Mouse (Mus musculus): ENCODE data around the gene Top3a. TPM values are rescaled to one million over a fixed set of nuclear protein-coding genes. Genes with fewer than 3 reads are reported as not detected.

Gene Top3a
- total RNA-seq, 2 experiments from 2014 or later = 8.4 to 15.1 TPM

DNA sequence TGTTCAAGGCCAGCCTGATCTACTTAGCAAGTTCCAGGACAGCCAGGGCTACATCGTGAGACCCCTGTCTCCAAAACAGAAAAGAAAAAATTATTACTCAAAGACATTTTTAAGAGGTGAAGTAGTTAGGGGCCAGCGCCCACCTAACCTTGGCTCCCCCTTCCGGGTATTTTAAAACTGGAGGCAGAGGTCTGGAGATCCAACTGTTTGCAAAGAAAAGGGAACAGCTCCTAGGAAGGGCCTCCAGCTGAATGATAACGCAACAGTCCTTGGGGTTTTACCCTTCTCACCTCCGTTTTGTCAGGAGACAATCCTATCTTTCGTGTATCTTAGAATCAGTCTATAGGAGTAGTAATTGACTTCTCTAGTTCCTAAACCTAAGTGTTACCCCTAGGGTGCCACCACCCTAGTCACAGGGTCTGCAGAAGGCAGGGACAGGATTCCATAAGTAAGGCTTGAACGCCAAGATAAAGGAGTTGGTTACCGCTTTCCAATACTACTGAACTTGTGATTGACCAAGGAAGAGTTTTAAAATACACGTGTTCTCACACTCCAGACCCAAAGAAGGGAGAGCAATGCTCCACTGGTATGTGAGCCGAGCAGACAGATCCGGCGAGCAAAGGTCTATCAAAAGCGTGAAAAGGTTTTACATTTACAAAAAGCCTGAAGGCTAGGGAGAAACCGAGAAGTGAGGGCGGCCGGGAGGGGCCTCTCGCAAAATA, 897 bp downstream of the Top3a start:
- ATAC-seq (replicated peaks; ENCODE audit: low FRiP score, poor library complexity, severe bottlenecking) = peak; percentile 29; the same call in 1 of the 2 replicates

DNA sequence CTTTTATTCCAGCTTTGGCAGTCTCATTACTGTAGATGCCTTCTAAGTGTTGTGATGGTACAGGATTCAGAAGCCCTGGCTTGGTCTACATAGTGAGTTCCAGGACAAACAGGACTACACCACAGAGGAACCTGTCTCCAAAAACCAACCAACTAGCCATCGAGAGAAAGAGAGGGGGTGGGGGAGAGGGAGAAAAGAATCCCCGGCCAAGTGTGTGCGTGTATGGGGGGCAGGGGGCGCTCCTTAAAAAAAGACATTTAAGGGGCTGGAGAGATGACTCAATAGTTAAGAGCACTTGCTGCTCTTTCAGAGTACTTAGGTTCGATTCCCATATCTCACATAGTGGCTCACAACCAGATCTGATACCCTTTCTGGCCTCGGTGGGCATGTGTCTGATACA, 1.6 kb downstream of the Top3a start:
- no peak for ATAC-seq (replicated peaks; ENCODE audit: low FRiP score, poor library complexity, severe bottlenecking)

DNA sequence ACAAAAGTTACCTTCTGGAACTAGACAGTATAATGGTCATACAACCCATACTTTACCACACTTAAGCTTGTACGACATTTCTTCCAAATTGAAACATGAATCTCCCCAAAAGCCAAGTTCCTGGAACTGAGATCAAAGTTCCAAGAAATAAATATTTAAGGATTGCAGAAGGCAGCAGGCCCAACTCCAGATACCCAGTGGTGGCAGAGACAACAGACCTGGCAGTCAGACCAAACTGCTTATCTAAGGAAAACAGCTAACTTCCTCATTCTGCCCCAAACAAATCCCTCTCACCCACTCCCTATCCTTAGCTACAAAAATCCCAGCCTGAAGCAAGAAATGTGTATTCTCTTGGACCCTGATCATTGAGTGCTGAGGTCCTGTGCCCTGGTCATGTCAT, 2.3 kb downstream of the Top3a start:
- no peak for ATAC-seq (replicated peaks; ENCODE audit: low FRiP score, poor library complexity, severe bottlenecking)

DNA sequence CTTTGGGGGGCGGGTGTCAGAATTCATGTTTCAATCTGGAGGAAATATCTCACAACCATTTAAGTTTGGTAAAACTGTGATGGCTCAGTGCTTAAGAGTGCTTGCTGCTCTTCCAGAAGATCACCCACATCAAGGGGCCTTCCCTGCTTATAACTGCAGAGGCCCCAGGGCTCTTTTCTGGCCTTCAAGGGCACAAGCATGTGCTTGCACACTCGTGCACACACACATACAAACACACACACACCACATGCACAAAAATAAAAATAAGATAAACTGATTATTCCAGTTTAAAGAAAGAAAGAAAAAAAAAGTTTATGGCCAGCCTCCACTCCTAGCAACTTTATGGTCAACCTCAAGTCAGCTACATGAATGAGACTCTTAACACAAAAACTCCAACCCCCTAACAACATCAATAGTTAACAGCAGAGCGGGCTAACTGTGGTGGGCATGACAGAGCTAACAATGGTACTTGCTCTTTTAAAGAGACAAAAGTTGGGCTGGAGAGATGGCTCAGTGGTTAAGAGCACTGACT, 2.9 kb downstream of the Top3a start:
- no peak for ATAC-seq (replicated peaks; ENCODE audit: low FRiP score, poor library complexity, severe bottlenecking)

DNA sequence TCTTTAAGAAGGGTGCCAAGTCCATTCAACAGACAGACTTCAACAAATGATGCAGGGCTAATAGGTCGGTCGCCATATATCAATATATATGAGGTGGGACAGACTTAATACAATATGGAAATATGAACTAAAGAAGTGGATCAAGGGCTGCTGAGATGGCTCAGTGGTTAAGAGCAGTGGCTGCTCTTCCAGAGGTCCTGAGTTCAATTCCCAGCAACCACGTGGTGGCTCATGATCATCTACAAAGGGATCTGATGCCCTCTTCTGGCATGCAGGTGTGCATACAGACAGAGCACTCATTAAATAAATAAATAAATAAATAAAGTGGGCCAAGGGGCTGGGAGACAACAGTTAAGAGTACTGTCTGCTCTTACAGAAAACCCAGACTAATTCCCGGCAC, 5.0 kb downstream of the Top3a start:
- ATAC-seq (replicated peaks; ENCODE audit: low FRiP score, poor library complexity, severe bottlenecking) = no peak

DNA sequence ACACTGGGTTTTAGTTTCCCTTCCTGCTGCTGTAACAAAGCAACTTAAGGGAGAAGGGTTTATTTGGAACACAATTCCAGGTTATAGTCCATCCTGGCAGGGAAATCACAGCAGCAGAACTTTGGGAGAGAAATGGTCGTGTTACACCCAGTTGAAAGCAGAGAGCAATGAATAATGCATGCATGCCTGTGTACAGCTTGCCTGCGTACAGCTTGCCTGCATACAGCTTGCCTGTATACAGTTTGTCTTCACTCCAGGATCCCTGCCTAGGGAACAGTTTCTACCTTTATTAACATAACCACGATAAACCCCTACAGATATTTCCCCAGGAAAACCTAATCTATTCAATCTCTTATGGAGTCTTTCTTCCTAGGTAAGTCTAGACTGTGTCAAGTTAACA, 6.4 kb downstream of the Top3a start:
- no peak for ATAC-seq (replicated peaks; ENCODE audit: low FRiP score, poor library complexity, severe bottlenecking)

DNA sequence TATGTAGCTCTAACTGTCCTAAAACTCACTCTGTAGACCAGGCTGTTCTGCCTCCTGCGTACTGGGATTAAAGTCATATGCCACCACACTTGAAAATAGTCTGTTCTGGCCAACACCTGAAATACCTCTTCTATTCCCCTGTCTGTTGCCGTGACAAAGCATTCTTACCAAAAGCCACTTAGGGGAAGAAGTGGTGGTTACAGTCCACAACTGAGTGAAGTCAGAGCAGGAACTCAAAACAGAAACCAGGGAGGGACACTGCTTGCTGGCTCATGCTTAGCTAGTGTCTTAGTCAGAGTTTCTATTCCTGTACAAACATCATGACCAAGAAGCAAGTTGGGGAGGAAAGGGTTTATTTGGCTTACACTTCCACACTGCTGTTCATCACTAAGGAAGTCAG, 7.8 kb downstream of the Top3a start:
- no peak for ATAC-seq (replicated peaks; ENCODE audit: low FRiP score, poor library complexity, severe bottlenecking)

DNA sequence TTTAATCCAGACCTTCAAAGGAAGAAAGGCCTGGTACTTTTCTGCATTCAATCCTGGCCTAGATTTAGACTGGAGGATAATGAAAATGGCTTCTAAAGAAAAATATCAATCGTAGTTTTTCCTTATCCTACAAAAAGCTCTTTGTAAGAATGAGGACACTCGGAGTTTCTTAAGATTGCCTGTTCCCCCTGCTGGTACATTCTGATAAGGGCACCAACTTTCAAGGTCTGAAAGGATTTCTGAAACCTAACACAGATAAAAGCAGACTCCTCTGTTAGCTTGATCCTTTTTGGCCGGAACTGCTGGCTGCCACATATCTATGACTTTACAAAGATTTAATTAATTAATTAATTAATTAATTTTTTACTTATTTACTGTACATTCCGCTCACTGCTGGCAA, 10.2 kb downstream of the Top3a start:
- ATAC-seq (replicated peaks; ENCODE audit: low FRiP score, poor library complexity, severe bottlenecking) = 0 out of 2 replicates have a peak, but pooled peaks have one; percentile 34

DNA sequence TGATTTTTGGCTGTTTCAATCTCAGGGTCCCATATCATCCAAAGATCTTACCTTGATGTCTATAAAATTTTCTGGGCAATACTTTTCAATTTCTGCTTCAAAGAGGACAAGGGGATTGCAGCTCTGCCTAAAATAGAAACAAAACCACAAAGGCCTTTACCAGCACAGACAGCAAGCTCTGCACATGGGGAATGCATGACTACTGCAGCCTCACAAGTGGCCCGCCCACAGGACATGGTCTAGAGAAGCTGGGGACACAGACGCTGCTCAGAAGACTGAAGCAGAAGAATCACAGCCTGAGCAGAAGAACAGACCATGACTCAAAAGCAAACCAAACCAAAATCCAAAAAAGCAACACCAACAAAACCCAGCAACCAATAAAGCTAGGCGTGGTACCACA, 15.5 kb downstream of the Top3a start:
- no peak for ATAC-seq (replicated peaks; ENCODE audit: low FRiP score, poor library complexity, severe bottlenecking)

DNA sequence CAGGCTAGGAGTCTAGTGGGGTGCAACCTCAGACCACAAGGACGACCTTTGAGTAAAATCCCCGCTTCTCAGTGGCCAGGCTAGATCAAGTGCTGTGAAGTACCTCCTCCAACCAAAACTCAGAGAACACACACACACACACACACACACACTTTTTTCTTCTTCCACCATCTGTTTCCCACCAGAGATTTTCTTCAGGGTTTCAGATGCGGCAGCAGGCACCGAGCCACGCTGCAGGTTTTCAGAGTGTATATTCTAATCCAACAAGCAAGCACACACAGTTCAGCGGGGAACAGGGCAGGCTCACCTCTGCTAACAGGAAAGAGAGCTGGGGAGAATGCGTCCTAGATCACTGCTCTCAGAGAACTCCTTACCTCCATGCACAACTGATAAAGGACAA, 21.6 kb downstream of the Top3a start:
- ATAC-seq (replicated peaks; ENCODE audit: low FRiP score, poor library complexity, severe bottlenecking) = no peak

DNA sequence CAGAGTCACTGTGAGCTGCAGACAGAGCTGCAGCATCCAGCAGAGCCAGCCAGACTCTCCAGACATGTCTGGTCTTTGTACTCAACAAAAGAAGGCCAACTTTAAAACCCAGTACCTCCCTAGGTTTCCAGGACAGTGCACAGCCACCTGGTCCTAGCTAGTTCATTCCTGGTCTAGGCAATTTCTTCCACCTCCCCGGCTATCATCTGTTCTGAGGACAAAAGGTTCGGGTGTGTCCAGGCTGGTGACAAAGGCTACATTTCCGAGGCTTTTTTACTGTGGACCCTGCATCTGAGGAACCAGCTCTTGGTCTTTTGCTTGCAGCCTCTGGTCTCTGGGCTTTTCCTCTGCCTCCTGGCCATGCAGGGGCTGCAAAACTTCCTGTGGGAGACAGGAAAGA, 36.8 kb downstream of the Top3a start:
- ATAC-seq (replicated peaks; ENCODE audit: low FRiP score, poor library complexity, severe bottlenecking) = no peak

DNA sequence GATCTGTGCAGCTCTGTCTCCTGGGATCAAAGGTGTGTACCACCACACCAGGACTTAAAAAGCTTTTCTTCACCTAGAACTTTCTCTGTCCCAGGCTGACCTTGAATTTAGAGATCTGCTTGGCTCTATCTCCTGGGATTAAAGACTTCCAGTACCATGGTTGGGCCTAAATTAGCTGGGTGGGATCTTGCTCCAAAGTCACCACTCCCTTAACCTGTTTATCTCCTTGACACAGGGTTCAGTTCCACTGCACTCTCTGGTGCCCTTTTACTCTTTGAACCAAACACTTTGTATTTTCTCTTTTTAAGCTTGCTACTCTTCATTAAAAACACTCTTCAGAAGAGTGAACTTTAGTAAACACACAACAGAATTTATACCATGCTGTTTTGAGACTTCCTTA, 39.7 kb downstream of the Top3a start:
- ATAC-seq (replicated peaks; ENCODE audit: low FRiP score, poor library complexity, severe bottlenecking) = peak; percentile 75

DNA sequence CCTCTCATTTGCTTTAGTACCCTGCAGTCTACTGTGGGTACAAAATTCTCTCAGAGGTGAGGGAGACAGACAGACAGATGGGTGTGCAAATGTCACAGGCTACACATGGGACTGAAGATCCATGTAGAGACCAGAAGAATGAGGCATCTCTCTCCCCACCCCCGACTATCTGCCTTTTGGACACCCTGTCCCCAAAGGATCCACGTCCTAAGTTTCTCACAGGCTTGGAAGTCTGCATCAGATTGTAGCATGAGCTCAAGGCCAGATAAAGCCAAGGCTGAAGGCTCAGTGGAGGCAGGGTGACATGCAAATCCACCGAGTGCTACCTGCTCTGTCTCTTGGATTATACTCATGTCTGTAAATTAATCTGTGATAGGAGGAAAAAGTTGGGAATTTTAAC, 40.7 kb downstream of the Top3a start:
- no peak for ATAC-seq (replicated peaks; ENCODE audit: low FRiP score, poor library complexity, severe bottlenecking)

DNA sequence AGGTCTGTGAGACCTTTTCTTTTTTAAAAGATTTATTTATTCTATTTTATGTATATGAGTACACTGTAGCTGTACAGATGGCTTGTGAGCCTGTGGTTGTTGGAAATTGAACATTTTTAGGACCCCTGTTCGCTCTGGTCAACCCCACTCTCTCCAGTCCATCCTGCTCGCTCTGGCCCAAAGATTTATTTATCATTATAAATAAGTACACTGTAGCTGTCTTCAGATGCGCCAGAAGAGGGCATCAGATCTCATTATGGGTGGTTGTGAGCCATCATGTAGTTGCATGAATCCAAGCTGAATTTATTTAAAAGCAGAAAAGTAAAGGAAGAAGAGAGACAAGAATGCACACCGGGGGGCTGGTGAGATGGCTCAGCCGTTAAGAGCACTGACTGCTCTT, 42.0 kb downstream of the Top3a start:
- ATAC-seq (replicated peaks; ENCODE audit: low FRiP score, poor library complexity, severe bottlenecking) = no peak

DNA sequence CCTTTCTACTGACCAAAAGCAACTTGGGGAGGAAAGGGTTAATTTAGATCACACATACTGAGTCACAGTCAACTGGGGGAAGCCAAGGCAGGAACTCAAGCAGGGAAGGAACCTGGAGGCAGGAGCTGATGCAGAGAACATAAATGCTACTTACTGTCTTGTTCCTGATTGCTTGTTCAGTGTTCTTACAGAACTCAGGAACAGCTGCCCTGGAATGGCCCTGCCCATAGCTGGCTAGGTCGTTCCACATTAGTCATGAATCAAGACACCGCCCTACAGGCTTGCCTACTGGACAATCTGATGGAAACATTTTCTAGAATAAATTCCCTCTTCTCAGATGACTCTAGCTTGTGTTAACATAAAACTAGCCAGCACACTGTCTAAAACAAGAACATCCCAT, 43.0 kb downstream of the Top3a start:
- ATAC-seq (replicated peaks; ENCODE audit: low FRiP score, poor library complexity, severe bottlenecking) = no peak

DNA sequence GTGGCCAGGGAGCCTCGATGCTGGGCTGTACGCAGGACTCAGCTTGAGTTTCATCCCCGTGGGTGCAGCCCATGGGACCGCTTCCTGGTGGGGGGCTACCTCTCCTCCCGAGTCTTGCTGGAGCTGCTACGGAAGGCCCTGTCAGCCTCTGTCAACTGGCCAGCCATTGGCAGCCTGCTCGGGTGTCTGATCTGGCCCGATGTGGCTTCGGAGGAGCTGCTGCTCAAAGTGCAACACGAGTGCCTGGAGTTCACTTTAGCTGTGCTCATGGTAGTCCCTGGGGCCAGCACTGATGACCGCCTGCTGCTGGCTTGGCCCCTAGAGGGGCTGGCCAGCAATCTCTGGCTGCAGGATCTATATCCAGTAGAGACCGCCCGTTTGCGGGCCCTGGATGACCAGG, 45.9 kb downstream of the Top3a start:
- no peak for ATAC-seq (replicated peaks; ENCODE audit: low FRiP score, poor library complexity, severe bottlenecking)

DNA sequence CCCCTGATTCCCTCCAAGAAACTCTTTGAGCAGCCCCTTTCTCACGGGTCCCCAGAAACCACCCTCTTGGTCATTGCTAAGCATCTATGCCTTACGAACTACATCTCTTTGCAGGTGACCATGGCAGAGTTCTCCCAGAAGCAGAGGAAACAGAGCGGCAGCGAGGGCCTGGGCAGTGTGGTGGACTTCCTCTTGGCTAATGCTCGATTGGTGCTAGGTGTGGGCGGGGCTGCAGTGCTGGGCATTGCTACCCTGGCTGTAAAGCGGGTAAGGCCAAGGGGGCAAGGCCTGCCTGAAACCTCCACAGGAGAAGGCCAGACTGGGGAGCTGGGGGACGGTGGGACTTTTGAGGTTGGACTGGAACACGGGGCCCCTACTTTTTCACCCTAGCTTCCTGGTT, 47.0 kb downstream of the Top3a start:
- ATAC-seq (replicated peaks; ENCODE audit: low FRiP score, poor library complexity, severe bottlenecking) = no peak

DNA sequence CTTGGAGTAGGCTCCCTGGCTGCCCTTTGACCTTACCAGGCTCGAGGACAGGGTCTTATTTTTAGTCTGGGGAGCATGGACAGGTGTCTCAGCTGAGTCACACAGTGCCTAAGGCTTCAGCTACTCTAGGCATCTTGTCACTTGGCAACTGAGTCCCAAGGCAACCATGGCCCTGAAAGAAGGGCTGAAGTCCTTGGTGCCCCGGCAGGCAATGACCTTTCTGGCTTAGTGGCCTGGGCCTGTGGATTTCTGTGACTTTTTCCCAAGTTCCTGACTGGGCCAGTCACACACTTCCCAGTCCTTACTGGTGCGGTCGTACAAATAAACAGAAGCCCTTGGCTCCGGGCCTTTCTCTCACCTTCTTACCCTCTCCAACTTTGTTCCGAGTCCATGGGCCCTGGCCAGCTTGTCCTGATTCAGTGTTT, 47.9 kb downstream of the Top3a start:
- no peak for ATAC-seq (replicated peaks; ENCODE audit: low FRiP score, poor library complexity, severe bottlenecking)

DNA sequence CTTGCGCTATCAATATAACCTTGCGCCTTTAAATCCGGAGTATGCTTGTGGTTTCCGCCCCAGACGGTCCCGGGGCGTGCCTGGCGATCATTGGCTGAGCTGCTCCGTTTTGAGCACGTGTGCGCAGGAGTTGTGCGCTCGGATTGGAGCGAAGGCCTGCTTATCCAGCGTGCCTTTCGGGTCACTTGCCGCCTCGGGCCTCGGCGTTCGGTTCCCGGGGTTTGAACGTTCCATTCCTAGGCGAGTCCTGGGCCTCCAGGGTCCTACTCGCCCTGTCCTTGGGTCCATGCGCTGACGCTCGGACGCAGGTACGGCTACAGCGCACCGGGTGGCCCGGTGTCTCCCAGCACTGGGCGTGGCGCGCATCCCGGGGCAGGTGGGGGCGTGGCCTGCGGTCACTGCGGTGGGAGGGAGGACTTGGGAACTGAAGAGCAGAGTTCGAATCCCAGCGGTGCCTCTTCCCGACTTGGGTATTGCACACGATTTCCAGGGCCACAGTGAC, 48.9 kb downstream of the Top3a start, which contains the start of gene Mief2:
Gene Mief2 (plus strand): TSS at position 139 of the 502 bp plus-strand sequence.
- peak; percentile 88 for ATAC-seq (replicated peaks; ENCODE audit: low FRiP score, poor library complexity, severe bottlenecking)

DNA sequence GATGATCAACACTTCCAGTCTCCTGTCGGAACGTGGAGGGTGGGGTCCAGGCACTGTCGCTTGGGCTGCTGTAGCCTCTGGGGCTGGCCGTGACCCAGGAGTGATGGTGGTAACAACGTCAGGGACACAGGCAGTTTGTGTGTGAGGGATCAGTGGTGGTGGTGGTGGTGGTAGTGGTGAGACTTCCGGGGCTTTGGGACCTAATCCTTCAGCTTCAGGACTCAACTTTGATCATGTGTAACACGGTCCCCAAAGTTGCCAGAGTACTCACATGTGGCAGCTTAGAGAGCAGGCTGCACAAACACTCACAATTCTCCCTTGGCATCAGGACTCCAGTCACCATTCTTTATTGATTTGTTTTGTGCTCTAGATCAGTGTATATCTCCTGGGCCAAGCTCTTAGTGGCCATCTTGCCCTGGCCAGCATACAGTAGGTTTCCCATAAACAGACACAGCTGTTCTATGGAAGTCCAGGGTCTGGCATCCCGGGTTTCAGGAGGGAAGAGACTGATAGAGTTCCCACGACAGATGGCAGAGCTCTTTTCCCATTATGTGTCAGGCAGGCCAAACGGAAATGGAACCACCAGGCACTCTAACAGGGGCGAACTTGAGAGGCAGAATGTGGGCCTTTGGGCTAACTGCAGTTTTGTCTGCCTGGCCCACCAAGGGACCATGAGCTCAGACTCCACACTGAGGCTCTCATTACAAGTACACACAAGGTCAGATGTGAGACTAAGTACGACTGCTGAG, 49.6 kb downstream of the Top3a start:
- ATAC-seq (replicated peaks; ENCODE audit: low FRiP score, poor library complexity, severe bottlenecking) = peak; percentile 13; the same call in 1 of the 2 replicates

All from erythroid progenitor cell, adult 5-6 weeks (primary cell).